Mouse (Mus musculus): ENCODE measurements around the gene Eps8. TPM values are rescaled to one million over a fixed set of nuclear protein-coding genes. Genes with fewer than 3 reads are reported as not detected.
A peak's percentile ranks its signal among the peaks of the same experiment; 100 is the strongest.

Eps8 gene
- total and polyA plus RNA-seq, 2 experiments from 2014 or later: 27.2 to 29.9 TPM

- H3K4me2 ChIP-seq (ENCODE audit: low read depth, low read length, poor library complexity, severe bottlenecking): no peak overlapping the region
- no peak for ATAC-seq (ENCODE audit: low FRiP score)
- TF ChIP-seq CTCF (IDR thresholded peaks at IDR 0.05): no peak
Observed at GRCm38 (mm10) chr6:137629603-137630231, 25.0 kb downstream of the Eps8 start.

GRCm38 (mm10) chr6:137628715-137629114, 26.0 kb downstream of the Eps8 start:
- H3K27ac ChIP-seq (ENCODE audit: low read depth, low read length): no peak overlapping the region
- no peak overlapping the region for H3K9ac ChIP-seq (replicated peaks; ENCODE audit: low read length, poor library complexity, severe bottlenecking)
- no peaks in the 10 kb centered on the region for H3K36me3 ChIP-seq (ENCODE audit: insufficient read depth, low read length)
- no peaks in the 10 kb centered on the region for H3K27me3 ChIP-seq (ENCODE audit: insufficient read depth, low read length)
- H3K9me3 ChIP-seq (ENCODE audit: low read length): no peaks in the 10 kb centered on the region
- ATAC-seq (ENCODE audit: low FRiP score) (no peak), DNase-seq (ENCODE audit: low spot score) (no peak)
- 0 out of 2 replicates have a peak, but pooled peaks cover 4% of the 10 kb centered on the region for H3K4me1 ChIP-seq (ENCODE audit: insufficient read depth, low read length)
- no peak overlapping the region for H3K4me2 ChIP-seq (ENCODE audit: low read depth, low read length, poor library complexity, severe bottlenecking)
- no peak overlapping the region for H3K4me3 ChIP-seq (ENCODE audit: low read depth, low read length)
- no peak for TF ChIP-seq CTCF (IDR thresholded peaks at IDR 0.05)
- WGBS: 90% methylated on average over 6 of the region's 6 CpGs

More at GRCm38 (mm10) chr6:137629603-137630231, 25.0 kb downstream of the Eps8 start:
- H3K9me3 ChIP-seq (ENCODE audit: low read length): no peaks in the 10 kb centered on the region
- 34% methylated on average over 13 of the region's 13 CpGs for WGBS
- H3K27ac ChIP-seq (ENCODE audit: low read depth, low read length): peak overlapping the region; percentile 38; the same call in 1 of the 2 replicates
- H3K9ac ChIP-seq (replicated peaks; ENCODE audit: low read length, poor library complexity, severe bottlenecking): no peak overlapping the region
- H3K36me3 ChIP-seq (ENCODE audit: insufficient read depth, low read length): no peaks in the 10 kb centered on the region
- 0 out of 2 replicates have a peak, but pooled peaks cover 4% of the 10 kb centered on the region for H3K4me1 ChIP-seq (ENCODE audit: insufficient read depth, low read length)
- no peak overlapping the region for H3K4me3 ChIP-seq (ENCODE audit: low read depth, low read length)
- no peaks in the 10 kb centered on the region for H3K27me3 ChIP-seq (ENCODE audit: insufficient read depth, low read length)
- peak; percentile 54 for DNase-seq (ENCODE audit: low spot score)

- Histone ChIP-seq H3K9me3 (ENCODE audit: low read length) (no peaks in the 10 kb centered on the region), H3K4me2 (ENCODE audit: low read depth, low read length, poor library complexity, severe bottlenecking) (no peak overlapping the region), H3K4me3 (ENCODE audit: low read depth, low read length) (no peak overlapping the region), H3K9ac (replicated peaks; ENCODE audit: low read length, poor library complexity, severe bottlenecking) (no peak overlapping the region), H3K4me1 (ENCODE audit: insufficient read depth, low read length) (no peaks in the 10 kb centered on the region), H3K36me3 (ENCODE audit: insufficient read depth, low read length) (no peaks in the 10 kb centered on the region), H3K27me3 (ENCODE audit: insufficient read depth, low read length) (no peaks in the 10 kb centered on the region), H3K27ac (ENCODE audit: low read depth, low read length) (no peak overlapping the region)
- DNase-seq (ENCODE audit: low spot score) (no peak), ATAC-seq (ENCODE audit: low FRiP score) (no peak)
- no peak for TF ChIP-seq CTCF (IDR thresholded peaks at IDR 0.05)
- 81% methylated on average over 2 of the region's 2 CpGs for WGBS
Observed at GRCm38 (mm10) chr6:137621021-137621420, 33.7 kb downstream of the Eps8 start.

- Histone ChIP-seq H3K9me3 (ENCODE audit: low read length) (no peaks in the 10 kb centered on the region), H3K4me2 (ENCODE audit: low read depth, low read length, poor library complexity, severe bottlenecking) (no peak overlapping the region), H3K4me1 (ENCODE audit: insufficient read depth, low read length) (no peaks in the 10 kb centered on the region), H3K27me3 (ENCODE audit: insufficient read depth, low read length) (no peaks in the 10 kb centered on the region), H3K4me3 (ENCODE audit: low read depth, low read length) (no peak overlapping the region), H3K36me3 (ENCODE audit: insufficient read depth, low read length) (no peaks in the 10 kb centered on the region), H3K27ac (ENCODE audit: low read depth, low read length) (no peak overlapping the region), H3K9ac (replicated peaks; ENCODE audit: low read length, poor library complexity, severe bottlenecking) (no peak overlapping the region)
- ATAC-seq (ENCODE audit: low FRiP score) (no peak), DNase-seq (ENCODE audit: low spot score) (peak; percentile 25)
- 52% methylated on average over 4 of the region's 4 CpGs for WGBS
- TF ChIP-seq CTCF (IDR thresholded peaks at IDR 0.05): no peak
Observed at GRCm38 (mm10) chr6:137613903-137614302, 40.8 kb downstream of the Eps8 start.

GRCm38 (mm10) chr6:137612071-137612547, 42.6 kb downstream of the Eps8 start:
- Histone ChIP-seq H3K9me3 (ENCODE audit: low read length) (no peaks in the 10 kb centered on the region), H3K4me3 (ENCODE audit: low read depth, low read length) (no peak overlapping the region), H3K4me1 (ENCODE audit: insufficient read depth, low read length) (no peaks in the 10 kb centered on the region), H3K27ac (ENCODE audit: low read depth, low read length) (no peak overlapping the region), H3K36me3 (ENCODE audit: insufficient read depth, low read length) (no peaks in the 10 kb centered on the region), H3K27me3 (ENCODE audit: insufficient read depth, low read length) (no peaks in the 10 kb centered on the region), H3K4me2 (ENCODE audit: low read depth, low read length, poor library complexity, severe bottlenecking) (no peak overlapping the region), H3K9ac (replicated peaks; ENCODE audit: low read length, poor library complexity, severe bottlenecking) (no peak overlapping the region)
- DNase-seq (ENCODE audit: low spot score) (peak; percentile 48), ATAC-seq (ENCODE audit: low FRiP score) (no peak)
- no peak for TF ChIP-seq CTCF (IDR thresholded peaks at IDR 0.05)
- WGBS: 78% methylated on average over 2 of the region's 2 CpGs

- no peak overlapping the region for H3K4me3 ChIP-seq (ENCODE audit: low read depth, low read length)
- ATAC-seq (ENCODE audit: low FRiP score) (no peak), DNase-seq (ENCODE audit: low spot score) (no peak)
- H3K27ac ChIP-seq (ENCODE audit: low read depth, low read length): no peak overlapping the region
- WGBS: 87% methylated on average over 17 of the region's 17 CpGs
- H3K4me1 ChIP-seq (ENCODE audit: insufficient read depth, low read length): no peaks in the 10 kb centered on the region
- H3K4me2 ChIP-seq (ENCODE audit: low read depth, low read length, poor library complexity, severe bottlenecking): no peak overlapping the region
- H3K9me3 ChIP-seq (ENCODE audit: low read length): no peaks in the 10 kb centered on the region
- H3K36me3 ChIP-seq (ENCODE audit: insufficient read depth, low read length): no peaks in the 10 kb centered on the region
- no peaks in the 10 kb centered on the region for H3K27me3 ChIP-seq (ENCODE audit: insufficient read depth, low read length)
- H3K9ac ChIP-seq (replicated peaks; ENCODE audit: low read length, poor library complexity, severe bottlenecking): no peak overlapping the region
- no peak for TF ChIP-seq CTCF (IDR thresholded peaks at IDR 0.05)
Observed at GRCm38 (mm10) chr6:137608160-137608930, 46.3 kb downstream of the Eps8 start.
